Mouse (Mus musculus): ENCODE measurements at regions not wholly inside any gene's neighbourhood (a gene's known extent, or its start where the extent isn't known, plus 50 kb on each side); places are given as distances from the start of the nearest gene placed in this dataset.
A peak's percentile ranks its signal among the peaks of the same experiment; 100 is the strongest.

DNA sequence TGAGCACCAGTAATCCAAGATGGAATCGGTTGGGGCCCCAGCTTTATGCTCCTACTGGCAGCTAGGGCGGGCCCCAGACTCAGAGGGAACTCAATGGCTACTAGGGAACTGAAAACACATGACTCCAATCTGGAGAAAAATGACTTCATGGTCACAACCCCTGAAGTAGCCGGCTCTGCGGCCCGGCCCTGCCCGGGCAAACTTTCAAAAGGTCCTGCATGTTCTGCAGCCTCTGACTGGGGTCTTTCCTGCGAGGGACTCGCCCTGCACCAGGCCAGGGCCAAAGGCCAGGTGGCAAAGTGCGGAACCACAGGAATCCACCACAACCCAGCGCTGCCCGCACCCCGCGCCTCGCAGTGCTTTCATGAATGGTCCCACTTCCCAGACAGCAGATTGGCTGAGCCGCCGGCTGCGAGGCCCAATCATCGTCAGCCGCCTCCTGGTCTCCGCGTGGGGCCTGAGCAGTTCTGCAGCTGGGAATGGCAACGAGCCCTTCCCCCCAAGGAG lies 91.0 kb upstream of the Ccnd1 start:
- TF ChIP-seq CTCF (IDR thresholded peaks at IDR 0.05; ENCODE audit: low read depth, low read length) (no peak), POLR2A (IDR thresholded peaks at IDR 0.05; ENCODE audit: extremely low read depth, insufficient read depth, low read length) (no peak)
- peak overlapping the region; percentile 12; the same call in 1 of the 2 replicates for H3K4me3 ChIP-seq (ENCODE audit: insufficient read depth, low read depth, low read length)
- H3K27ac ChIP-seq (replicated peaks; ENCODE audit: insufficient read depth, low read depth, low read length), result no peak overlapping the region
- H3K9ac ChIP-seq (ENCODE audit: low read depth, low read length), result peak overlapping the region; percentile 4; the same call in 1 of the 2 replicates
- 10% methylated on average over 22 of the region's 22 CpGs for WGBS
- H3K4me1 ChIP-seq (ENCODE audit: control insufficient read depth, insufficient read depth, low read length), result peaks cover 2% of the 10 kb centered on the region
- no peaks in the 10 kb centered on the region for H3K79me2 ChIP-seq (ENCODE audit: control insufficient read depth, insufficient read depth, low read length)
- H3K36me3 ChIP-seq (ENCODE audit: control insufficient read depth, insufficient read depth, low read length), result no peaks in the 10 kb centered on the region
- DNase-seq (ENCODE audit: extremely low read depth, low read depth, low spot score), result peak; percentile 26
- no peaks in the 10 kb centered on the region for H3K27me3 ChIP-seq (ENCODE audit: control insufficient read depth, insufficient read depth, low read length)

DNA sequence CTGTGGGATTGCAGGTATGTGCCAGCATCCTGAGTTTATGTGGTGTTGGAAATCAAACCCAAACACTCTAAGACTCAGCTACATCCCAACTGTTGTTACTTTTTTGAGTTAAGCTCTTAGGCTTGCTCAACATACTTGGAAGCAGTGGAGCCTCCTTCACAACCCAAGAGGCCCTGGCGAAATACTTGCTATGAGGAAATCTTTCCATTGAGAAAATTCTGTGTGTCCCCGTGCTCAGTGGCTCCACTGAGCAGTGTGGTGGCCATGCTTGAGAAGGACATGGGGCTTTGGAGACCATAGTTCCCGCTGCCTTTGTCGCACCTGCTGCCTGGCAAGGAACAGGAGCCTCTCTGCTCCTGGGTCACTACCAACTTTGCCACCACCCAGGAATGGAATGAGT lies 89.9 kb upstream of the Ccnd1 start:
- Histone ChIP-seq H3K4me3 (ENCODE audit: insufficient read depth, low read depth, low read length) (no peak overlapping the region), H3K4me1 (ENCODE audit: control insufficient read depth, insufficient read depth, low read length) (peaks cover 2% of the 10 kb centered on the region), H3K27ac (replicated peaks; ENCODE audit: insufficient read depth, low read depth, low read length) (no peak overlapping the region), H3K9ac (ENCODE audit: low read depth, low read length) (no peak overlapping the region), H3K27me3 (ENCODE audit: control insufficient read depth, insufficient read depth, low read length) (no peaks in the 10 kb centered on the region), H3K36me3 (ENCODE audit: control insufficient read depth, insufficient read depth, low read length) (no peaks in the 10 kb centered on the region), H3K79me2 (ENCODE audit: control insufficient read depth, insufficient read depth, low read length) (no peaks in the 10 kb centered on the region)
- 96% methylated on average over 4 of the region's 4 CpGs for WGBS
- TF ChIP-seq POLR2A (IDR thresholded peaks at IDR 0.05; ENCODE audit: extremely low read depth, insufficient read depth, low read length) (no peak), CTCF (IDR thresholded peaks at IDR 0.05; ENCODE audit: low read depth, low read length) (no peak)
- no peak for DNase-seq (ENCODE audit: extremely low read depth, low read depth, low spot score)

DNA sequence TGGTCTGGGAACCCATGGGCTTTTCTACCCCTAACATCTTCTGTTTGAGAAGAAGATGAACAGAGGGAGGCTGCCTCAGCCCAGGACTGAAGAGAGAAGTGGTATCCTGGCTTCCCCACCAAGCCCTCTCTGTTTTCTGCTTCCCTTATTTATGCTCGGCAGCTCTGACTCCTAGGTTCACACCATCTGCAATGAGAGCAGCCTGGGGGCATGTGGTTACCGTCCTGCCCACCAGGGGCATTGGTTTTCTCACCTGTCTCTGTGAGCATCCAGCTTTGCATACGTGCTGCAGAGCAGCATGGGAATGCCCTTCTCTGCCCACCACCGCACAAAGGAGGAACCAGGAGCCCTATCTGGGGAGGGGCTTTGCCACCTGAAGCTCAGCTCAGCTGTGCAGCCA lies 89.4 kb upstream of the Ccnd1 start:
- Histone ChIP-seq H3K79me2 (ENCODE audit: control insufficient read depth, insufficient read depth, low read length) (no peaks in the 10 kb centered on the region), H3K4me3 (ENCODE audit: insufficient read depth, low read depth, low read length) (no peak overlapping the region), H3K4me1 (ENCODE audit: control insufficient read depth, insufficient read depth, low read length) (peaks cover 2% of the 10 kb centered on the region), H3K27ac (replicated peaks; ENCODE audit: insufficient read depth, low read depth, low read length) (no peak overlapping the region), H3K27me3 (ENCODE audit: control insufficient read depth, insufficient read depth, low read length) (no peaks in the 10 kb centered on the region), H3K9ac (ENCODE audit: low read depth, low read length) (no peak overlapping the region), H3K36me3 (ENCODE audit: control insufficient read depth, insufficient read depth, low read length) (no peaks in the 10 kb centered on the region)
- no peak for DNase-seq (ENCODE audit: extremely low read depth, low read depth, low spot score)
- TF ChIP-seq POLR2A (IDR thresholded peaks at IDR 0.05; ENCODE audit: extremely low read depth, insufficient read depth, low read length) (no peak), CTCF (IDR thresholded peaks at IDR 0.05; ENCODE audit: low read depth, low read length) (no peak)
- 85% methylated on average over 4 of the region's 4 CpGs for WGBS

DNA sequence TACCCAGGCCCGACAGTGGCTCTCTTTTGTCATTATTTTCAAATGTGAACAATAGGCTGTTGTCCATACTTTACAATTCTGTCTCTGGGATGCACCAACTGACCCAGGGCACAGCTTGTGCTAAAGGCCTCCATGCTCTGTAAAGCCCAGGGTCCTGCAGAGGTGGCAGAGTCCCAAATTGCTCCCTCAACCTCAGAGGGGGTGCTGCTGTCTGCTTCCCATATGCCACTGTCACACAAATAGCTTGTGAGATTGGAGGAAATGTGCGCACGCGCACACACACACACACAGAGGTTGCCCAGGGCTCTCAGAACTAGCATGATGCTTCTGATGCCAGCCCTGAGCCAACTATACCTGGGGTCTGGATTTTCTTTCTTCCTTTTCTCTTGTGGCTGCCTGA lies 87.3 kb upstream of the Ccnd1 start:
- no peaks in the 10 kb centered on the region for H3K79me2 ChIP-seq (ENCODE audit: control insufficient read depth, insufficient read depth, low read length)
- no peaks in the 10 kb centered on the region for H3K27me3 ChIP-seq (ENCODE audit: control insufficient read depth, insufficient read depth, low read length)
- no peak overlapping the region for H3K9ac ChIP-seq (ENCODE audit: low read depth, low read length)
- H3K27ac ChIP-seq (replicated peaks; ENCODE audit: insufficient read depth, low read depth, low read length), result no peak overlapping the region
- no peak for DNase-seq (ENCODE audit: extremely low read depth, low read depth, low spot score)
- 98% methylated on average over 4 of the region's 4 CpGs for WGBS
- TF ChIP-seq CTCF (IDR thresholded peaks at IDR 0.05; ENCODE audit: low read depth, low read length) (no peak), POLR2A (IDR thresholded peaks at IDR 0.05; ENCODE audit: extremely low read depth, insufficient read depth, low read length) (no peak)
- H3K36me3 ChIP-seq (ENCODE audit: control insufficient read depth, insufficient read depth, low read length), result no peaks in the 10 kb centered on the region
- H3K4me1 ChIP-seq (ENCODE audit: control insufficient read depth, insufficient read depth, low read length), result peaks cover 2% of the 10 kb centered on the region
- H3K4me3 ChIP-seq (ENCODE audit: insufficient read depth, low read depth, low read length), result no peak overlapping the region

DNA sequence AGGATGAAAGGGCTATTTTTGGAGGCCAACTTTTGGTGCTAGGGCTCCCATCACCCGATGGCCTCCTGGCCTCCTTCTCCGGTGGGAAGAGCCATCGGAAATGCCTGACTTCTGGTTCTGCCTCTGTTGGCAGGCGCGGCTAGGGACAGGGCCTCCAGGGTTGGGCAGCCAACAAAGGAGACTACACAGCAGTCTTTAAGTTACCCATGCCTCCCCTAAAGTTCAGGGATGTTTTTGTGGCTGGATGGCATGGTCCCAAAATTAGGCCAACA lies 86.2 kb upstream of the Ccnd1 start:
- no peak for DNase-seq (ENCODE audit: extremely low read depth, low read depth, low spot score)
- Histone ChIP-seq H3K79me2 (ENCODE audit: control insufficient read depth, insufficient read depth, low read length) (no peaks in the 10 kb centered on the region), H3K27me3 (ENCODE audit: control insufficient read depth, insufficient read depth, low read length) (no peaks in the 10 kb centered on the region), H3K27ac (replicated peaks; ENCODE audit: insufficient read depth, low read depth, low read length) (peak overlapping the region; percentile 53), H3K36me3 (ENCODE audit: control insufficient read depth, insufficient read depth, low read length) (no peaks in the 10 kb centered on the region), H3K4me3 (ENCODE audit: insufficient read depth, low read depth, low read length) (no peak overlapping the region), H3K4me1 (ENCODE audit: control insufficient read depth, insufficient read depth, low read length) (no peaks in the 10 kb centered on the region; the same call in 1 of the 2 replicates), H3K9ac (ENCODE audit: low read depth, low read length) (no peak overlapping the region)
- 73% methylated on average over 5 of the region's 5 CpGs for WGBS
- no peak for TF ChIP-seq POLR2A (IDR thresholded peaks at IDR 0.05; ENCODE audit: extremely low read depth, insufficient read depth, low read length)
- TF ChIP-seq CTCF (IDR thresholded peaks at IDR 0.05; ENCODE audit: low read depth, low read length), result no peak

DNA sequence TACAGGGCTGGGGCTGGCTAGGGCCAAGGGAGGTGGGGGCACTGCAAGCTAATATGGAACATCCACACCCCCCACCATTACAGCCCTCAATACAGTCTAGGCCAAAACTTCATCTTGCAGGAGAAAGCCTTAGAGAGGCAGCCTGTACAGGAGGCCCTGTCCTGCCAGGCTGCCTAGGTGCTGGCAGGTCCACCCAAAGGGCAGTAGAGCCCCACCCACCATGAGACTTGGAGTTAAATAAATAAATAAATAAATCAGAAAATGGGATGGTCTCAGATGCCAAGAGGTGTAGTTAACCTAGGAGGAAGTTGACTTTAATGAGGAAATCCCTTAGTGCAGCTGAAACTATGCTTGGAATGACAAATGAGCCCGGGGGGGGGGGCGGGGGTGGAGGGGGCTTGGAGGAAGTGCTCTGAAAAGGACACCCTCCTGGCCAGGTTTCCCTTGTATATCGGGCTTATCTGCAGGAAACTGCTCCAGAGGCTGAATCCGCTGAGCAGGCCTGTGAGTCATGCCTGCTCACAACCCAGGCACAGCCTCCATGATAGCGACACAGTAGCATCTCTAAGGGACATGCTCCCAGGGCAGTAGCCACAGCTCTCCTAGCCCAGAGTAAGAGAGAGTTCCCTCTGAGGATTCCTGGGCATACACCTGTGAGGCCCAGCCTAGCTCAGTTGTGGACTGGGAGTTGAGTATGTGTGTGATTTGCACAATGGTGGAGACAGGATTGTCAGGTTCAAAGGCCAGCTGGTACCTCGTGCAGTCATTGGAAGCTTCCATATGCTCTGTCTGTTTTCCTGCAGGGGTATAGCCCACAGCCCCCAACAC lies 85.7 kb upstream of the Ccnd1 start:
- TF ChIP-seq POLR2A (IDR thresholded peaks at IDR 0.05; ENCODE audit: extremely low read depth, insufficient read depth, low read length), result no peak
- TF ChIP-seq CTCF (IDR thresholded peaks at IDR 0.05; ENCODE audit: low read depth, low read length), result no peak
- 56% methylated on average over 6 of the region's 6 CpGs for WGBS
- no peak for DNase-seq (ENCODE audit: extremely low read depth, low read depth, low spot score)

More for the DNA sequence above, 85.7 kb upstream of the Ccnd1 start:
- Histone ChIP-seq H3K4me1 (ENCODE audit: control insufficient read depth, insufficient read depth, low read length) (no peaks in the 10 kb centered on the region; the same call in 1 of the 2 replicates), H3K27me3 (ENCODE audit: control insufficient read depth, insufficient read depth, low read length) (no peaks in the 10 kb centered on the region), H3K4me3 (ENCODE audit: insufficient read depth, low read depth, low read length) (no peak overlapping the region), H3K27ac (replicated peaks; ENCODE audit: insufficient read depth, low read depth, low read length) (peak overlapping the region; percentile 53), H3K36me3 (ENCODE audit: control insufficient read depth, insufficient read depth, low read length) (no peaks in the 10 kb centered on the region), H3K9ac (ENCODE audit: low read depth, low read length) (no peak overlapping the region), H3K79me2 (ENCODE audit: control insufficient read depth, insufficient read depth, low read length) (no peaks in the 10 kb centered on the region)

All from liver, adult 2 months (tissue).